Mouse (Mus musculus) kidney, postnatal 0 days (tissue): ENCODE data around the gene Tspan4. TPM values are rescaled to one million over a fixed set of nuclear protein-coding genes. Genes with fewer than 3 reads are reported as not detected.
A peak's percentile ranks its signal among the peaks of the same experiment; 100 is the strongest.

ENCODE experiments used
- ATAC-seq: fragments of 200-750 bp; cut with Nextera tagmentation; replicated peaks from 2 replicates; pipeline ENCODE4 v1.8.0; 2017; ENCODE audit warnings: low read depth, moderate number of reproducible peaks, moderate TSS enrichment, moderate library complexity; ENCODE audit not compliant: low FRiP score
- DNase-seq: peaks from one replicate; pipeline ENCODE4 v3.0.0-alpha.2; 2016; ENCODE audit warnings: low spot score
- H3K27ac ChIP-seq: fragments of 300-500 bp; sonication (generic); 2 replicates; pipeline ENCODE4 v1.5.1; 2014; ENCODE audit warnings: mild to moderate bottlenecking
- H3K27me3 ChIP-seq: fragments of 300-500 bp; sonication (generic); 2 replicates; pipeline ENCODE4 v1.6.1; 2014; ENCODE audit warnings: low read length, mixed read lengths; ENCODE audit not compliant: insufficient read depth
- H3K36me3 ChIP-seq: fragments of 300-500 bp; sonication (generic); 2 replicates; pipeline ENCODE4 v1.6.1; 2014; ENCODE audit warnings: low read length, mixed read lengths; ENCODE audit not compliant: insufficient read depth
- H3K4me1 ChIP-seq: fragments of 300-500 bp; sonication (generic); replicated peaks from 2 replicates; pipeline ENCODE4 v1.6.1; 2014; ENCODE audit warnings: antibody characterized with exemption, low read length, mixed read lengths; ENCODE audit not compliant: insufficient read depth
- H3K4me2 ChIP-seq: fragments of 300-500 bp; sonication (generic); 2 replicates; pipeline ENCODE4 v1.6.1; 2014; ENCODE audit warnings: mild to moderate bottlenecking, low read length, moderate library complexity, mixed read lengths
- H3K4me3 ChIP-seq: fragments of 300-500 bp; sonication (generic); replicated peaks from 2 replicates; pipeline ENCODE4 v1.5.1; 2014; ENCODE audit warnings: low read depth, low read length
- H3K9ac ChIP-seq: fragments of 300-500 bp; sonication (generic); 2 replicates; pipeline ENCODE4 v1.6.1; 2014; ENCODE audit warnings: low read depth, low read length
- H3K9me3 ChIP-seq: fragments of 300-500 bp; sonication (generic); replicated peaks from 2 replicates; pipeline ENCODE4 v1.6.1; 2016; ENCODE audit warnings: low read length, inconsistent platforms, mixed read lengths
- CTCF ChIP-seq: IDR thresholded peaks from 2 replicates; pipeline ENCODE4 v1.5.1; 2016; ENCODE audit warnings: antibody characterized with exemption, low read depth, mild to moderate bottlenecking, moderate library complexity
- WGBS: fragments of 180-500 bp; shearing (Covaris S2); extraction: QIAGEN DNeasy Blood & Tissue Kit; methylation state at CpG from one replicate; pipeline ENCODE4 v1.1.7; 2014; 5-methylcytosine and 5-hydroxymethylcytosine counted together
- polyA plus RNA-seq: library from polyadenylated mRNA; unstranded; fragments of >200 nt; fragmentation: Nextera tagmentation; extraction: Ambion mirVana; gene quantifications from 2 replicates; pipeline ENCODE4 v1.2.1, GENCODE M21; 2015

Tspan4 gene
- polyA plus RNA-seq, 1 experiment from 2014 or later, result 115 TPM

DNA sequence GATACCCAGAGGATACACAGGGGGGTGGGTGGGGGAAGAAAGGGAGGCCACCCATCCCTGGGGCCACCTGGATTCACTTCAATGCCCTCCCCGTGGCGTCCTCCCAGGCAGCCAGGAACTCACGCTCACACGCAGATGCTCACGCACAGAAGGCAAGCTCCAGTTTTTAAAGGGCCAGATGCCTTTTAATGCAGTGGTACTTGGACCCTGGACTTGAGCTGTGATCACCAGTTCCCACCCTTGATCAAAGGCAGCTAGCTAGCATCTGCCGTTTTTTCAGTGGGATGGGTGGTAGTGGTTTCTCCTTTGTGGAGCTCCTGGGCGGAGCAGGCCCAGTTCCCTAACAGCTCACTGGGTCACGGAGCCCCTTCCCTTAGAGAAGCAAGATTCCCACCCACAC, 40.6 kb upstream of the Tspan4 start:
- H3K9ac ChIP-seq, result peak overlapping the region; percentile 46
- peaks cover 28% of the 10 kb centered on the region for H3K36me3 ChIP-seq
- peak overlapping the region; percentile 51 for H3K4me2 ChIP-seq
- H3K4me3 ChIP-seq, result peak overlapping the region; percentile 34
- H3K9me3 ChIP-seq, result no peaks in the 10 kb centered on the region
- peaks cover 21% of the 10 kb centered on the region for H3K4me1 ChIP-seq
- no peak for ATAC-seq
- peak; percentile 65 for DNase-seq
- H3K27me3 ChIP-seq, result no peaks in the 10 kb centered on the region
- 14% methylated on average over 8 of the region's 8 CpGs for WGBS
- H3K27ac ChIP-seq, result 0 out of 2 replicates have a peak overlapping the region, but pooled peaks have one; percentile 13
- TF ChIP-seq CTCF, result no peak

DNA sequence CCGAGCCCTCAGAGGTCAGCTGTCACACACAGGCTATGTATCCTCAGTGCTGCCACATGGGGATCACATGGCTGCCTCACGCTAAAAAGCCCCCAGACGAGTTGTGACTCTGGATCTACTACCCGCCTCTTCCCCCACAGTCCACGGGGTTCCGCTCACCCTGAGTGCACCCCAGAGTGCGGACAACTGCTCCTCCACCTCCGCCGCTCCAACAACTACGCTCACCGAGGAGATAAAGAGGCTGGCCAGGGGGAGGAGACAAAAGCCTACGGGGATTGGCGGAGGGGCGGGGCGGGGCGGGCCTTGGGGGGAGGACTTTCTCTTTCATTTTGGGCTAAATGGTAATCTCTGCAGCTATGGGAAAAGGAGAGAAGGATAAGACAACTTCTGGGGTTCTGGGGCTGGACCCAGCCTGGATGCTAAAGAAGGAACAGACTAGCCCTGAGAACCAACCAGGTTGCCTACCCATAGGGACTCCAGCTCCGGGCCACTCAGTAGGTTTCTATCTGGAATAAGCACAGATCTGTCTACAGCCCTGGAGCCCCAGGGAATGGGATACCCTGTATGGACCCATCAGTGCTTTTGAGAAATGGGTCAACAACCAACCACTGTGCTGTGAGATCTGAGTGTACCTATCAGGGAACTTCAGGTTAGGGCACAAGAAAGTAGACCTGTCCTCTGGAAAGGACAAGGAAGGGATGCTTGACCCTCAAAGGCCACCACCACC, 39.7 kb upstream of the Tspan4 start:
- H3K36me3 ChIP-seq, result peaks cover 28% of the 10 kb centered on the region
- no peak for ATAC-seq

DNA sequence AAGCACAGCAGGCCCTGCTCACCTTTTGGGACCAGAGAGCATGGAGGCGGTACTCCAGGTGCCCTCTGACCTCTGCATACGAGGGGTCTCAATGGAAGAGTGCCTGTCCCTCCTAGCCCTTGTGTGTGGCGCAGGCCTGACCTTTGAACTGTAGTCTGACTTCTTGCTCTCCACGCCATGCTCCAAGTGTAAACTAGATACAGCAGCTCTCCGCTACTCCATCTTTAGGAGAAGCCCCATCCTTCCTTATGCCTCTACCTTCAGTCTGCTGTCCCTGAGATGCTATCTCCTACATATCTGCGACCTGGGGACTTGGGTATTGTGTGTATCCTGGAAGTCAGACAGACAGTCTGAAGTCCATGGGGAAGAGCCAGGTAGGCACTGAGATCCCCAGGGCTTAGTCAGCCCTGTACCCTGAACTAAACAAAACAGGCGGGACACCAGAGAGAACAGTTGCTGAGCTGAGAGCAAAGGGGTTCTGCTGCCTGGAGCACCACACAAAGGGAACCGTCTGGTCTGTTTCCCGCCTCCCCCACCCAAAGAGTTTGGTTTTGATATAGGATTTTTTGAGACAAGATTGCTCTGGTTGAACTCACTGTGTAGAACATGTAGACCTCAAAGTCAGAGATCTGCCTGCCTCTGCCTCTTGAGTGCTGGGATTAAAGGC, 39.1 kb upstream of the Tspan4 start:
- 84% methylated on average over 9 of the region's 9 CpGs for WGBS
- H3K9me3 ChIP-seq, result no peaks in the 10 kb centered on the region
- H3K9ac ChIP-seq, result no peak overlapping the region
- no peak for DNase-seq
- H3K4me1 ChIP-seq, result peaks cover 23% of the 10 kb centered on the region
- no peaks in the 10 kb centered on the region for H3K27me3 ChIP-seq
- H3K27ac ChIP-seq, result no peak overlapping the region
- no peak for ATAC-seq
- H3K4me3 ChIP-seq, result peak overlapping the region; percentile 34; the same call in 1 of the 2 replicates
- no peak for TF ChIP-seq CTCF
- peaks cover 23% of the 10 kb centered on the region for H3K36me3 ChIP-seq
- peak overlapping the region; percentile 51; the same call in 1 of the 2 replicates for H3K4me2 ChIP-seq

More for the DNA sequence above, 39.7 kb upstream of the Tspan4 start:
- no peak; the same call in 1 of the 2 replicates for TF ChIP-seq CTCF
- Histone ChIP-seq H3K4me3 (peak overlapping the region; percentile 34), H3K9ac (no peak overlapping the region), H3K9me3 (no peaks in the 10 kb centered on the region), H3K27me3 (no peaks in the 10 kb centered on the region), H3K4me2 (peak overlapping the region; percentile 51), H3K27ac (0 out of 2 replicates have a peak overlapping the region, but pooled peaks have one; percentile 13), H3K4me1 (peaks cover 21% of the 10 kb centered on the region)
- 5% methylated on average over 17 of the region's 17 CpGs for WGBS
- peak; percentile 80 for DNase-seq

DNA sequence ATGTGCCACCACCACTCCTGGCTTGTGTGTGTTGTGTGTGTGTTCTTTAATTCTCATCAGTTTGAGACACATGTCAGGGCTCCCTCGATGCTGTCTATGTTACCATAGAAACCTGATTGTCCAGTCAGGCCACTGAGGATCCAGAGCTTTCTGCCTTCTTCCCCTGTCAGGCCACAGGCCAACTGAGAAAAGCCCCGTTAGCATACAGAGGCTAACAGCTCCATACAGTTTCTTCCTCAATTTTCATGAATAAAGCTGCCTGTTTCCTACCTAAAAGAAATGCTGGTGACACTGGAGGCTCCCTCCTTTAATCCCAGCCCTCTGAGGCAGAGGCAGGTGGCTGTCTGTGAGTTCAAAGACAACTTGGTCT, 38.5 kb upstream of the Tspan4 start:
- TF ChIP-seq CTCF, result no peak

DNA sequence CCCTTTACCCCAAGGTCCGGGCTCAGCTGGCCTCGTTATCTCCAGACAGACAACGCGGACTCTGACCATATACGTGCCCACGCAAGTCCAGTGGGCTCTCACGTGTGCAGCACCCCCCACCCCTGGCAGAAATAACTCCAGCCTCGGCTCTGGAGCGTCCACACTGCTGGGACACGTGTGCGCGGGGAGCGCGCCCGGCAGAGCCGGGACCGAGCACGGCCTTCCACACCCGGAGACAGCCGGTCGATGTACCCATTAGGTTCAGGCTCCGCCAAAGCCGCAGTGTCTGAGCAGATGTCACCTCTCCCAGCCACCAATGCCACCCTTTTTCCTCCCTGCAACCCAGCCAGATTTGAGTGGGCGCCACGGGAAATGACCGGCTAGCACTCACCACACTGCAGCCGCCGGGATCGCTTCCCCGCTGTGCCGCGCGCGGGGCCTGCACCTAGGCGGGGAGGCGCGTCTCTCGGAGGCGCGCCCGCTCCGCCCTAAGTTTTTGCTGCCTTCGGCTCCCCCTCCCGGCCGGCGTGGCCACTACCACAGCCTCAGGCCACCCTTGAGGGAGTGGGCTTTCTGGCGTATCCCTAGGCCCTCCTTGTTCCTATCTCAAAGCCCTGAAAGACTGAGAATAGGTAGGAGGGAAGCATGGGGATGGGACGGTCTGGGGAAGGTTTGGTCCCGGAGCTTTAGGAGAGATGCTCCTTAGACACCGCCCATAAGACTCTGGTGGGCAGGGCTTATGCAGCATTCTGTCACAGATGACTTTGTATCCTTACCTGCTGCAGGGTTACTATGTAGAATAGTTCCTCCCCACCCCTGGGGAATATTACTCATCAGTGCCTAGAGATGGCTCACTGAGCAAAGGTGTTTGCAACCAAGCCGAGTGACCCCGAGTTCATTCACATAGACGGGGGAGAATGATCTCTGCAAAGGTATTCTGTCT, 37.6 kb upstream of the Tspan4 start, which contains the start of gene Slc25a22:
Slc25a22 (minus strand) TSS at position 715 of the 943 bp plus-strand sequence.
- H3K27me3 ChIP-seq, result no peaks in the 10 kb centered on the region
- H3K9ac ChIP-seq, result peak within 1 kb of the TSS; percentile 54
- peak within 1 kb of the TSS; percentile 48 for H3K4me3 ChIP-seq
- H3K27ac ChIP-seq, result no peak within 1 kb of the TSS
- H3K4me1 ChIP-seq, result peaks cover 23% of the 10 kb centered on the region
- H3K36me3 ChIP-seq, result peaks cover 9% of the 10 kb centered on the region; the same call in 1 of the 2 replicates
- H3K9me3 ChIP-seq, result no peaks in the 10 kb centered on the region
- peak; percentile 81 for ATAC-seq
- DNase-seq, result peak; percentile 91
- H3K4me2 ChIP-seq, result peak within 1 kb of the TSS; percentile 87
- 5% methylated on average over 53 of the region's 53 CpGs for WGBS
- peak; percentile 77 for TF ChIP-seq CTCF

More for the DNA sequence above, 38.5 kb upstream of the Tspan4 start:
- 62% methylated on average over 2 of the region's 2 CpGs for WGBS
- H3K27ac ChIP-seq, result no peak overlapping the region
- H3K9me3 ChIP-seq, result no peaks in the 10 kb centered on the region
- DNase-seq (no peak), ATAC-seq (no peak)
- H3K4me3 ChIP-seq, result peak overlapping the region; percentile 48; the same call in 1 of the 2 replicates
- H3K9ac ChIP-seq, result peak overlapping the region; percentile 54
- H3K27me3 ChIP-seq, result no peaks in the 10 kb centered on the region
- peaks cover 19% of the 10 kb centered on the region for H3K36me3 ChIP-seq
- peaks cover 23% of the 10 kb centered on the region for H3K4me1 ChIP-seq
- peak overlapping the region; percentile 87 for H3K4me2 ChIP-seq
